Mouse (Mus musculus) lung, embryonic 15.5 days (tissue): ENCODE results near the gene Cxcr5. TPM values are rescaled to one million over a fixed set of nuclear protein-coding genes. Genes with fewer than 3 reads are reported as not detected.

ENCODE experiments used
- polyA plus RNA-seq: library from polyadenylated mRNA; unstranded; fragments of >200 nt; fragmentation: Nextera tagmentation; extraction: Ambion mirVana; gene quantifications from 2 replicates; pipeline ENCODE4 v1.2.1, GENCODE M21; 2015

Gene Cxcr5
- polyA plus RNA-seq, 1 experiment from 2014 or later, result not detected

Other genes with a start within 250 kb of the Cxcr5 start
- 6.8 and 8.5 TPM in 2 replicates for gene C2cd2l, start 241.6 kb downstream of the Cxcr5 start, polyA plus RNA-seq
- gene Dpagt1, start 235.9 kb downstream of the Cxcr5 start, polyA plus RNA-seq, result 33.5 and 36.5 TPM in 2 replicates
- gene H2afx, start 227.2 kb downstream of the Cxcr5 start, polyA plus RNA-seq, result 357 and 365 TPM in 2 replicates
- gene Hmbs, start 217.6 kb downstream of the Cxcr5 start, polyA plus RNA-seq, result 123 and 135 TPM in 2 replicates
- gene Vps11, start 200.2 kb downstream of the Cxcr5 start, polyA plus RNA-seq, result 27.9 and 29.8 TPM in 2 replicates
- 34.6 and 35.7 TPM in 2 replicates for gene Hyou1, start 182.4 kb downstream of the Cxcr5 start, polyA plus RNA-seq
- 20.5 and 21.3 TPM in 2 replicates for gene Slc37a4, start 165.0 kb downstream of the Cxcr5 start, polyA plus RNA-seq
- 1,635 and 1,709 TPM in 2 replicates for gene Rps25, start 154.7 kb downstream of the Cxcr5 start, polyA plus RNA-seq
- gene Trappc4, start 154.3 kb downstream of the Cxcr5 start, polyA plus RNA-seq, result 131 and 133 TPM in 2 replicates
- 27.3 and 31.7 TPM in 2 replicates for gene Ccdc84, start 143.3 kb downstream of the Cxcr5 start, polyA plus RNA-seq
- not detected in 2 replicates for gene Foxr1, start 120.7 kb downstream of the Cxcr5 start, polyA plus RNA-seq
- gene Upk2, start 106.9 kb downstream of the Cxcr5 start, polyA plus RNA-seq, result 1.3 and 1.5 TPM in 2 replicates
- gene Bcl9l, start 79.1 kb downstream of the Cxcr5 start, polyA plus RNA-seq, result 17.1 and 17.3 TPM in 2 replicates
- gene Ddx6, start 43.0 kb upstream of the Cxcr5 start, polyA plus RNA-seq, result 20.7 and 22.5 TPM in 2 replicates
- not detected in 2 replicates for gene Treh, start 111.4 kb upstream of the Cxcr5 start, polyA plus RNA-seq
- gene Phldb1, start 173.3 kb upstream of the Cxcr5 start, polyA plus RNA-seq, result 26.6 and 33.2 TPM in 2 replicates
- gene Arcn1, start 206.0 kb upstream of the Cxcr5 start, polyA plus RNA-seq, result 193 and 199 TPM in 2 replicates
- gene Ift46, start 206.0 kb upstream of the Cxcr5 start, polyA plus RNA-seq, result 93.2 and 99.1 TPM in 2 replicates
- 1.0 and 1.2 TPM in 2 replicates for gene Tmem25, start 237.4 kb upstream of the Cxcr5 start, polyA plus RNA-seq
- 0.67 and 1.2 TPM in 2 replicates for gene Ttc36, start 241.2 kb upstream of the Cxcr5 start, polyA plus RNA-seq